In the genomic region with DNA sequence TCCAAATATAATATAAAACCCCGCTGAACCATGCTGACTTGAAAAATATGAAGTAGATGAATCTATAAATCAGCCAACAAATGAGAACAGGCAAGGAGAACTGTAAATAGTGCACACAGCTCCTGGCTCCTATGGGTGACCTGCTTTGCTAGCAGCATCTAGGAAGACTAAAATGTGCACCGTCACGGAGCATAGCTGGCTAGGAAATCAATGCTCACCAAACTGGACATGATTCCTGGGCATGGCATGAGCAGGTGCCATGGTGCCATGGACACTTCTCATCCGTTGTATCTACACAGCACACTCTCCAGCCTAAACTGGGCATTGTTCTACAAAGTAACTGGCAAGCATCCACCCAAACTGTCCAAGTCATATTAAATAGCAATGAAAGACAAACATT, we compare ENCODE assay signal across 16 mouse cellular contexts.
"Had no signal": no experiment of that assay in that cellular context is flagged by ENCODE, and none has a peak within 500 bp of the region (broad histone marks: within the 10 kb centered on the region; RNA-seq: fewer than 3 reads in every experiment).

No protein-coding gene starts in this region.

- H3K9ac ChIP-seq: liver, embryonic 15.5 days; liver, postnatal 0 days; lung, embryonic 15.5 days; midbrain, embryonic 13.5 days; midbrain, embryonic 15.5 days; neural tube, embryonic 12.5 days had no signal

- H3K27me3 ChIP-seq: liver, embryonic 15.5 days; lung, embryonic 15.5 days; midbrain, embryonic 13.5 days; midbrain, embryonic 15.5 days; neural tube, embryonic 12.5 days had no signal

- ATAC-seq: liver, postnatal 0 days; midbrain, embryonic 13.5 days; midbrain, embryonic 15.5 days had no signal

- H3K4me1 ChIP-seq: liver, embryonic 15.5 days; midbrain, embryonic 13.5 days; midbrain, embryonic 15.5 days; neural tube, embryonic 12.5 days had no signal

- H3K9me3 ChIP-seq: liver, embryonic 15.5 days; lung, embryonic 15.5 days; midbrain, embryonic 13.5 days; midbrain, embryonic 15.5 days; neural tube, embryonic 12.5 days had no signal

- H3K4me3 ChIP-seq: liver, embryonic 15.5 days; lung, embryonic 15.5 days; midbrain, embryonic 13.5 days; midbrain, embryonic 15.5 days; neural tube, embryonic 12.5 days had no signal

- H3K4me2 ChIP-seq: liver, embryonic 15.5 days; lung, embryonic 15.5 days; midbrain, embryonic 11.5 days; midbrain, embryonic 13.5 days; midbrain, embryonic 15.5 days; neural tube, embryonic 12.5 days had no signal

- H3K27ac ChIP-seq: liver, embryonic 15.5 days; macrophage; midbrain, embryonic 13.5 days; midbrain, embryonic 15.5 days; neural tube, embryonic 12.5 days had no signal

- H3K36me3 ChIP-seq: liver, embryonic 15.5 days; lung, embryonic 15.5 days; midbrain, embryonic 13.5 days; midbrain, embryonic 15.5 days; neural tube, embryonic 12.5 days had no signal

- DNase-seq: liver, postnatal 0 days; lung, adult 2 months; lung, postnatal 36 days; right cerebral cortex, postnatal 25 days; right cerebral cortex, postnatal 4 days; spleen, adult 18-20 months; thymus, adult 18-20 months; thymus, postnatal 14 days; thymus, postnatal 36 days had no signal
